Comparison of ENCODE assay signal across 27 mouse cellular contexts in the genomic region with DNA sequence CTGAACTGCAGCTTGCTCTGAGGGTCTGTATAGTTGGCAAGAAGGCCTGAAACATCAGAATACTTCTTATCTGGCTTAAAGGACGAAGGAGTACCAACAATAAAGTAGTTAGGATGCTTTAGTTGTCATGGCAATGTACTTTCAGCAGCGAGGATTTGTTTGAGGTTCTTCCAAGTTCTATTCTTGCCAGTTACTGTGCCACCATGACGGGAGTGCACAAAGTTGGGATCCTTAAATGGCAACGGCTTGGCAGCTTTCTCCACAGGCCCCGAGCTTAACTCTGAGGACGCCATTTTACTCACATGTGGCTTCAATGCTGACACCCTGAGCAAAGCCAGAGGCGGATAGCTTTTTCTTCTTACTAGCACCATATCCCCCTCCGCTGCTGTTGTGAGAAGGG. TPM values are rescaled to one million over a fixed set of nuclear protein-coding genes. Genes with fewer than 3 reads are reported as not detected.
DNase-seq lines count a peak whose midpoint lies in the region; ATAC-seq and TF ChIP-seq lines count a peak whose summit lies in the region.
"Not testable (repeated sequence)": the region's sequence is repeated elsewhere in the genome, so short reads cannot be mapped to it uniquely, and the experiment has no call there.
"Had no signal": no experiment of that assay in that cellular context is flagged by ENCODE, and none has a peak within 500 bp of the region (broad histone marks: within the 10 kb centered on the region; RNA-seq: fewer than 3 reads in every experiment).

No protein-coding gene starts in this region.

- H3K27me3 ChIP-seq in forebrain, postnatal 0 days (ENCODE audit: insufficient read depth, low read length); hindbrain, postnatal 0 days (ENCODE audit: insufficient read depth, low read length): not testable (repeated sequence)

- not testable (repeated sequence) for TF ChIP-seq CTCF in forebrain, postnatal 0 days (IDR thresholded peaks at IDR 0.05; ENCODE audit: low read depth); hindbrain, postnatal 0 days (IDR thresholded peaks at IDR 0.05; ENCODE audit: low read depth); left cerebral cortex, adult 2 months (IDR thresholded peaks at IDR 0.05)

- intact Hi-C loops in left cerebral cortex, adult 2 months (cut with DNase I); left cerebral cortex, postnatal 4 days (cut with DNase I): not testable (repeated sequence)

- H3K9me3 ChIP-seq in forebrain, postnatal 0 days (ENCODE audit: low read length); hindbrain, postnatal 0 days (ENCODE audit: low read length): not testable (repeated sequence)

- not testable (repeated sequence) for H3K36me3 ChIP-seq in forebrain, postnatal 0 days (ENCODE audit: insufficient read depth); hindbrain, postnatal 0 days (ENCODE audit: insufficient read depth, low read length)

- 44% methylated on average over 8 of the region's 8 CpGs for WGBS in forebrain, postnatal 0 days
- 56% methylated on average over 7 of the region's 8 CpGs for WGBS in hindbrain, postnatal 0 days

- not testable (repeated sequence) for H3K9ac ChIP-seq in forebrain, postnatal 0 days; hindbrain, postnatal 0 days (replicated peaks; ENCODE audit: low read length)

- H3K4me1 ChIP-seq in forebrain, postnatal 0 days (ENCODE audit: insufficient read depth); hindbrain, postnatal 0 days (ENCODE audit: insufficient read depth, low read length): not testable (repeated sequence)

- ATAC-seq in forebrain, postnatal 0 days, result peak; percentile 77
- ATAC-seq in hindbrain, postnatal 0 days, result not testable (repeated sequence)

- not testable (repeated sequence) for H3K4me2 ChIP-seq in forebrain, postnatal 0 days (ENCODE audit: low read depth); hindbrain, postnatal 0 days (ENCODE audit: low read depth, low read length)

- H3K27ac ChIP-seq in forebrain, postnatal 0 days (ENCODE audit: low read depth, low read length); hindbrain, postnatal 0 days; left cerebral cortex, adult 2 months: not testable (repeated sequence)

- H3K4me3 ChIP-seq in forebrain, postnatal 0 days (ENCODE audit: low read depth, low read length); hindbrain, postnatal 0 days (ENCODE audit: low read length); left cerebral cortex, adult 2 months: not testable (repeated sequence)

- DNase-seq in brain, adult 2 months (ENCODE audit: low read depth, low spot score), result peak; percentile 77
- peak; percentile 76 for DNase-seq in forebrain, postnatal 0 days
- peak; percentile 18 for DNase-seq in hindbrain, postnatal 0 days (ENCODE audit: low spot score)
- peak; percentile 41 for DNase-seq in layer of hippocampus, adult 9-11 months
- DNase-seq in left cerebral cortex, adult 2 months (ENCODE audit: extremely low spot score in 1 of 2, low spot score in 2 of 2), result peak; percentile 18 to 20
- DNase-seq in left cerebral cortex, postnatal 4 days, result peak; percentile 1
- DNase-seq in right cerebral cortex, postnatal 14 days, result peak; percentile 24

RNA-seq across cellular contexts. Expression of gene Apol7b, which starts 2.5 kb away (rescaled TPM):
- total RNA-seq in forebrain, postnatal 0 days (2014; rRNA removed), result not detected in 2 replicates
- 0.13 TPM in 1 of 2 replicates, not detected in the other for polyA plus RNA-seq in forebrain, postnatal 0 days (2015; fragmentation: Nextera tagmentation; extraction: Ambion mirVana)
- not detected in 2 replicates for total RNA-seq in hindbrain, postnatal 0 days (2014; rRNA removed)
- polyA plus RNA-seq in hindbrain, postnatal 0 days (2015; fragmentation: Nextera tagmentation; extraction: Ambion mirVana), result not detected in 2 replicates
- total RNA-seq in left cerebral cortex, adult 2 months (2021), result not detected
- not detected for total RNA-seq in left cerebral cortex, postnatal 4 days (2021)
- total RNA-seq: adrenal gland, adult 18-20 months had no signal
- polyA plus RNA-seq: embryonic facial prominence, embryonic 15.5 days; forebrain, embryonic 15.5 days; heart, embryonic 15.5 days; hindbrain, embryonic 13.5 days; limb, embryonic 12.5 days; liver, embryonic 11.5 days; liver, postnatal 0 days; lung, postnatal 0 days; macrophage; midbrain, embryonic 16.5 days; neural tube, embryonic 14.5 days; Patski; stomach, embryonic 14.5 days had no signal

RNA-seq across cellular contexts. Expression of gene Apol10a, which starts 32.1 kb away (rescaled TPM):
- total RNA-seq in forebrain, postnatal 0 days (2014; rRNA removed), result not detected in 2 replicates
- not detected in 2 replicates for polyA plus RNA-seq in forebrain, postnatal 0 days (2015; fragmentation: Nextera tagmentation; extraction: Ambion mirVana)
- 0.10 TPM in 1 of 2 replicates, not detected in the other for total RNA-seq in hindbrain, postnatal 0 days (2014; rRNA removed)
- not detected in 2 replicates for polyA plus RNA-seq in hindbrain, postnatal 0 days (2015; fragmentation: Nextera tagmentation; extraction: Ambion mirVana)
- not detected for total RNA-seq in left cerebral cortex, adult 2 months (2021)
- total RNA-seq in left cerebral cortex, postnatal 4 days (2021), result not detected
- total RNA-seq: adrenal gland, adult 18-20 months; ES-E14; gastrocnemius, adult 8-10 months; heart, postnatal 36 days had no signal
- polyA plus RNA-seq: forebrain, embryonic 15.5 days; gonadal fat pad, adult 2 months; heart, embryonic 15.5 days; hindbrain, embryonic 13.5 days; inflammation-experienced regulatory T-cells, adult 6 months; kidney, embryonic 16.5 days; limb, embryonic 12.5 days; liver, embryonic 11.5 days; liver, postnatal 0 days; lung, postnatal 0 days; macrophage; midbrain, embryonic 16.5 days; neural tube, embryonic 14.5 days; Patski; stomach, embryonic 14.5 days had no signal

RNA-seq across cellular contexts. Expression of gene Apol9a, which starts 33.8 kb away (rescaled TPM):
- 6.6 TPM in 1 of 2 replicates, not detected in the other for total RNA-seq in forebrain, postnatal 0 days (2014; rRNA removed)
- 0.55 and 0.99 TPM in 2 replicates for polyA plus RNA-seq in forebrain, postnatal 0 days (2015; fragmentation: Nextera tagmentation; extraction: Ambion mirVana)
- total RNA-seq in hindbrain, postnatal 0 days (2014; rRNA removed), result 0.43 and 7.8 TPM in 2 replicates
- polyA plus RNA-seq in hindbrain, postnatal 0 days (2015; fragmentation: Nextera tagmentation; extraction: Ambion mirVana), result 1.0 and 1.2 TPM in 2 replicates
- not detected for total RNA-seq in left cerebral cortex, adult 2 months (2021)
- under 1 TPM in 1 of 2 experiments, not detected in 1; 0.22 TPM for total RNA-seq in left cerebral cortex, postnatal 4 days (2021)
- total RNA-seq: ES-E14 had no signal
- polyA plus RNA-seq: hindbrain, embryonic 13.5 days; kidney, embryonic 16.5 days; limb, embryonic 12.5 days; liver, embryonic 11.5 days; midbrain, embryonic 16.5 days; stomach, embryonic 14.5 days had no signal

RNA-seq across cellular contexts. Expression of gene Apol7a, which starts 45.8 kb away (rescaled TPM):
- not detected in 2 replicates for total RNA-seq in forebrain, postnatal 0 days (2014; rRNA removed)
- not detected in 2 replicates for polyA plus RNA-seq in forebrain, postnatal 0 days (2015; fragmentation: Nextera tagmentation; extraction: Ambion mirVana)
- total RNA-seq in hindbrain, postnatal 0 days (2014; rRNA removed), result not detected in 2 replicates
- polyA plus RNA-seq in hindbrain, postnatal 0 days (2015; fragmentation: Nextera tagmentation; extraction: Ambion mirVana), result not detected in 2 replicates
- under 1 TPM; 0.30 to 0.32 TPM for total RNA-seq in left cerebral cortex, adult 2 months (2021)
- total RNA-seq in left cerebral cortex, postnatal 4 days (2021), result not detected
- polyA plus RNA-seq: forebrain, embryonic 15.5 days; hindbrain, embryonic 13.5 days; inflammation-experienced regulatory T-cells, adult 6 months; limb, embryonic 12.5 days; liver, embryonic 11.5 days; macrophage; midbrain, embryonic 16.5 days; neural tube, embryonic 14.5 days; Patski had no signal

Comparison
In these comparisons a context has a peak if more than half of its experiments do, and no peak if none do; other contexts are left out.
1. DNase-seq: peak in every context shown above with its lines; median percentile 77 in brain, adult 2 months; 76 in forebrain, postnatal 0 days; 41 in layer of hippocampus, adult 9-11 months; 24 in right cerebral cortex, postnatal 14 days; 19 in left cerebral cortex, adult 2 months; 18 in hindbrain, postnatal 0 days; 1 in left cerebral cortex, postnatal 4 days.